Mouse (Mus musculus): Measurements from ENCODE around the gene Efhd1. TPM values are rescaled to one million over a fixed set of nuclear protein-coding genes. Genes with fewer than 3 reads are reported as not detected.
A peak's percentile ranks its signal among the peaks of the same experiment; 100 is the strongest.

Efhd1 gene
- 27.6 and 29.0 TPM in 2 replicates for polyA plus RNA-seq (2012; rRNA removed)

DNA sequence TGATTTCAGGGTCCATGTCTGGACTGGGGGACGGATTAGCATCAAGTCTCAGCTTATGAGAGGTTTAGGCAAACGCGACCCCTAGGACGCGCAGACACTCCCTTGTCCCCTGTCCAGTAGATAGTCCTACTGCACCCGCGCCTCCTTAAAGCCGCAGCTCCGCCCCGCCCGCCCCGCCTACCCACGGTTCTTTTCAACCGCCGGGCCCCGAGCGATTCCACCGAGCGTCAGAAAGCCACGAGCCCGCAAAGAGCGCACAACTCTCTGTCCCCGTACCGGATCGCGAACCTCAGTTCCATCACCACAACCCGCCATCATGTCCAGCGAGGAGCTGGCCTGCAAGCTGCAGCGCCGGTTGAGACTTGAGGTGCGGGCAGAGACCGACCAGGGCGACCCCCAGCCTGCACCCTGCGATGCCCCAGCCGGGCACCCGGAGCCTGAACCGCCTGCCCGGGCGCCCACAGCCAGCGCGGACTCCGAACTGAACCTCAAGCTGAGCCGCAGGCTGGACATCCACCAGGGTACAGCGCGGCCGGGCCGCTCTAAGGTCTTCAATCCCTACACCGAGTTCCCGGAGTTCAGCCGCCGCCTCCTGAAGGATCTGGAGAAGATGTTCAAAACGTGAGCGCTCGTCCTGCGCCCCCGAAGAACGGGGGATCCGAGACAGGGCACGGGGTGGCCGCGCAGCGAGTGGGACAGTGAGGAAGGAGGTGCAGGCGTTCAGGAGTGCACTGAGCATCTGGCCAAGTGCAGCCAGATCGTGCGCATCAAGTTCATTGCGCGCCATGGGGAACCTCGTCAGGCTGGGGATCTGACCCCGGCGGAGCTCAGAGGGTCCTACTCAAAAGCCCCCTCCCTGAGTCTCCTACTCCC, at the start of gene Efhd1:
Gene Efhd1, plus strand, starts transcription at position 230 of the 873 bp plus-strand sequence.
- no peak for DNase-seq (ENCODE audit: extremely low spot score in 1 of 2, low spot score in 1 of 2)

DNA sequence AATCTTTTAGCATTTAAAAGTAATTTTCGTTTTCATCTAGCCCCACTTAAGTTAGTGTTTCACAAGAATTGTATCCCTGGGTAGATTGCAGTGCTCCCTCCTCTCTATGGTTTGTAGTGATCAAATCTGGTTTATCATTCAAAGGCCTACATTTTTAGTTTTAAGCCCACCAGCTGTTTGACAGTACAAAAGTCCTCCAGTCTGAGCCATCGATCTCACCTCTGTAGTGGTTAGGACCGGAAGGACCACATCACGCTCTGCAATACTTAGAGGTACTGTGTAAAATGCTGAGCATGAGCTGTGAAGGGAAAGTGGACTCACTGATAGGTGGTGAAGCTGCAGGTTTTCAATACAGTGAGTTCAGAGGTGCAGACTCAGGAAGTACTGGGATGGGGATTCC, 49.4 kb upstream of the Efhd1 start:
- DNase-seq (ENCODE audit: extremely low spot score in 1 of 2, low spot score in 1 of 2) = no peak

DNA sequence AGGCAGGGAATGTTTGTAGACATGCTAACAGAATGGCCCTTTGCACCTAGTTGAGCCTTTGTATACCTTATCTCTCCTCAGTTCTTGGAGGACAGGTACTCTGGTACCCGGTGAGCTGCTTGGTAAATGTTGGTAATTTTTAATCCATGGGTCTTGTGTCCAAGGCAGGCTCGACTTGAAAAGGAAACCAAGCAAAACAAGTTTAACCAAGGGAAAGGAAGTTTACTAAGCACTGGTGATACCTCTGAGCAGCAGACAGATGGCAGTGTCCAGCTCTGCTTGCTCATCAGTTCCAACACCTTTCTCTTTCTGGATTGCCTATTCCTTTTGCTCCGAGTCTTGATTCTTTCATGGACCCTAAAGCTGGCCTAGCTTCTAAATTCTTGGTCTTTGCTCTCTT, 46.2 kb upstream of the Efhd1 start:
- DNase-seq (ENCODE audit: extremely low spot score in 1 of 2, low spot score in 1 of 2) = peak in 1 of 2 experiments; percentile 16

DNA sequence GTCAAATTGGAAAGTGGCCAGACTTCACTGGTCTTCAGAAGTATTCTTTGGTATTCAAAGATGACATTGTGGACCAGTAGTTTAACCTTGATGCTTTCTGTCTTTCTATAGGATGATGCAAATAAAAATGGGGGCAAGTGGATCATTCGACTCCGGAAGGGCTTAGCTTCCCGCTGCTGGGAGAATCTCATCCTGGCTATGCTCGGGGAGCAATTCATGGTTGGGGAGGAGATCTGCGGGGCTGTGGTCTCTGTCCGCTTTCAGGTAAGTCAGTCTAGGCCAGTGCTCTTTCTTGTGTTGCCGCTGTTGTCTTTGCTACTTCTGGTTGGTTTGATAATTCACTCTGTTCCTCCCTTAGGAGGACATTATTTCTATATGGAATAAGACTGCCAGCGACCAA, 38.4 kb upstream of the Efhd1 start:
- DNase-seq (ENCODE audit: extremely low spot score in 1 of 2, low spot score in 1 of 2) = no peak

DNA sequence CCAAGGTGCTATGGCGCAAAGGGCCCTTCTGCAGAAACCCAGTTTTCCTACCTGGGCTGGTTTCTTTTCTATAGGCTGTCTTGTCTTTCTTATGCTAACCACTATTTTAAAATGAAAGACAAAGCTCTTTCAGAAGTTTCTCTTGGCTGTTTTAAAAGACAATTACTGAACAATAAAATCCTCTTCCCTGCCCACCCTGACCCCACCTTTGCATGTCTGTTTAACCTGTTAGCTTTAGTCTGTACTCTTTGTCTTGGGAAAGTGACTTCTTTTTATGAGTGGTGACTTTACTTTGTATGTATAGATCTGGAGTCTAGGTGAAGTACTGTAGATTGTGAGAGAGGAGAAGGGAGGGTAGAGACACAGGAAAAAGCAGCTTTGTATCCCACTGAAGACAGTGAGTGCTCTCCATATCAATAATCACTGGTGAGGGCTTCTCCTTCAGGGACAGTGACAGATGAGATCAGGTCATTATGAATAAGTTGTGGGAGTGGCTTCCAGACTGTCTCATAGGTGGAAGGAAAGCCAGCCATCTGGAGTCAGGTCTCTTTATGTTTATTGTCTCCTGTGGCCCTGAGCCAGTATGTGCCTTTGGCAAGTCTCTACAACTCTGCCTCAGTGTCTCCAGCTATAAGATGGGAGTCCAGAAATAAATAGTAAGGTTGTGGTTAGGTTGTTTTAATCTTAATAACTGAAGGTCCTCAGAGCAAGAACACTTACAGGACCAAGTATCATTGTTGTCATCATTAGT, 37.6 kb upstream of the Efhd1 start:
- no peak for DNase-seq (ENCODE audit: extremely low spot score in 1 of 2, low spot score in 1 of 2)

DNA sequence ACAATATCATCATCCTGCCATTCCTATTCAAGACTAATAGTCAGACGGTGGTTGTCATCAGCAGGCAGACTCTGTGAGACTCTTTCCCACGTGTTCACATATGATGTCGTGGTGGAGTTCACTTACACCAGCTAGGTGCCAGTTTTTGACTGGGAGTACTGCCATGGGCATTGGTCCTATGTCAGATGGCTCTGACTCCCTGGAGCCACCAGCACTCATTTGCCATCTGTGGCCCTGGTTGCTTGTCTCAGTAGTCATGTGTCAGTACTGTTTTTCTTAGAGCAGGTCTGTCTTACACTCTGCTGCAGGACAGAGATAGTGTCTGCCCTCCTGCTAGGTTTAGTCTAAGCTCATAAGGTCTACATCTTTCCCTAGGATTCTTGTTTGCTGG, 37.0 kb upstream of the Efhd1 start:
- no peak for DNase-seq (ENCODE audit: extremely low spot score in 1 of 2, low spot score in 1 of 2)

DNA sequence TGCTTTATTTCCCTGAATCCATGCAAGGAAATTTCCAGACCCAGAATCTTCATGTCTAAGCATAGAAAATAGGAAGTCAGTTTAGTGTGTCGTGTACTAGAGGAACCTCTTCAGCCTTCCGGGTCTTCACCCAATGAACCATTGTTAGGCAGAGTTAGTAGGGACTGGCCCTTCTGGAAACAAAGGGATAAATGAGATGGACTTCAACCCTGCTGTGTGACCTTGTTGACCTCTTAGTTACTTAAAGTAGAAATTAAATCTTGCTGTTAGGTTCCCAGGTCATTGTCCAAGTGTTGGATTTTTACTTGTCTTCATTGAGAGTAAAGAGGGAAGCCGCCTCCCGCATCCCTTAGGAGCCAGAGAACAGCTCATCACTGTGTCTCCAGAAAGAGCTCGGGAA, 33.6 kb upstream of the Efhd1 start:
- DNase-seq (ENCODE audit: extremely low spot score in 1 of 2, low spot score in 1 of 2) = no peak

DNA sequence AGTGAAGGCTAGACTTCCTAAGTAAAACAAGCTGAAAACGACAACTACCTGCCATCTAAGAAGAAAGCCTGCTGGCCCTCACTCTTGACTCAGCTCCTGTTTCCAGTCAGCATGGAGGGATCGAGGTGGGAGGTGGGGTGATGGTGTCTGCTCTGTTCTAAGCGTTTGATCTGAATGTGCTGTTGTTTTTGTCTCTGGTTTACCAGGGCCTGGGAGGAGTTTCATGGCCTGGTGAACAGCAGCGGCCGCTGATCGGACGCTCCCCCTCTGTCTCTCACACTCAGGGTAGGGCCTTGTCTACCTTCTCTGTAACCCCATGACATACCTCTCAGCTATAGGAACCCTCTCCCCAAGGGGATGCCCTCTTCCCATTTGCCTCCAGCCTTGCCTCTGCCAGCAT, 32.0 kb upstream of the Efhd1 start:
- DNase-seq (ENCODE audit: extremely low spot score in 1 of 2, low spot score in 1 of 2) = no peak

DNA sequence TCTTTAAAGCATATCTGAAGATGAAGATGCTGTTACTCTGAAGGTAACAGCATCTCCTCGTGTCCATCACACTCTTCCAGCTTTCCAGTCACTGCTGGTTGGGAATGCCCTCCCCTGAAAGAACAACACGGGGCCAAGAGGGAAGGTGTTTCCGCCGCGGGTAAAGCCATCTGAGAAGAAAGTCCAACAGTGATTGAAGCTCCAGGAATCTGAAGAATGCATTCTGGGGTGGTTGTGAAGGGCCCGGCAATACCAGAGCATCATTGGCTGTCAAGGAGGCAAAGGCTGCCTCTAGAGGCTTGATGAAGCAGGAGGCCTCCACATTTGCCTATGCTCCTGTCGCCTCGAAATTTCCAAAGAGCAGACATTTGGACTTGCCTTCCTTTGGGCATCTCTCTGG, 25.1 kb upstream of the Efhd1 start:
- DNase-seq (ENCODE audit: extremely low spot score in 1 of 2, low spot score in 1 of 2) = no peak

DNA sequence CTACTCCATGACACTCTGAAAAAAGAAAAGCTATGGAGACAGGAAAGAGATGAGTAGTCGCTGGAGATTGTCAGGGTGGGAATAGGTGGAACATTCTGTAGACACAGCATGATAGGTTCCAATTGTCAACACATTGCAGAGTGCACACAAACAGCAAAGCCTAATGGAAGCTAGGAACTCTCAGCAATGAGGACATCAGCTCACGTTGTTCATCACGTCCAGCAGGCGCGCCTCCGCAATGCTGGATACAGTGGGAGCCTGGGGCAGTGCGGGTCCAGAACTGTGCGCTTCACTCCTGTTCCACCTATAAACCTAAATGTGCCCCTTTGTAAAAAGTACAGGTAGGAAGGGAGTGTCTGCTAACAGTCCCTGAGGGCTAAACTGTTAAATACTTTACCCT, 21.1 kb upstream of the Efhd1 start:
- DNase-seq (ENCODE audit: extremely low spot score in 1 of 2, low spot score in 1 of 2) = no peak

DNA sequence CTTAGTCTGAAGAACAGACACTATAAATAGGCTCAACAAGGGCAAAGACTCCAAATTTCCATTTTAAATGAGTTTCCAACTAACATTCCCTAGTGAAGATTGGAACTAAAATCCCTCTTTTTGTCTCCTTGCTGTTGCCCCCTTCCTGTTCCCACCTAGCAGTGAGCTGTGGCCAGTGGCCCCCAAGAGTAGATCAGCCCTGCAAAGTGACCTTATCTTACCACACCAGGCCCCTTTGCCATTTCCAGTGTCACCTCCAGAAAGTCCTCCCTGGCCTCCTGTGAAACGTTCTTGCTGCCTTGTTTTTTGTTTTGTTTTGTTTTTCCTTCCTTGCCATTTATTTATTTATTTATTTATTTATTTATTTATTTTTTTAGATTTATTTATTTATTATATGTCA, 18.7 kb upstream of the Efhd1 start:
- DNase-seq (ENCODE audit: extremely low spot score in 1 of 2, low spot score in 1 of 2) = no peak

DNA sequence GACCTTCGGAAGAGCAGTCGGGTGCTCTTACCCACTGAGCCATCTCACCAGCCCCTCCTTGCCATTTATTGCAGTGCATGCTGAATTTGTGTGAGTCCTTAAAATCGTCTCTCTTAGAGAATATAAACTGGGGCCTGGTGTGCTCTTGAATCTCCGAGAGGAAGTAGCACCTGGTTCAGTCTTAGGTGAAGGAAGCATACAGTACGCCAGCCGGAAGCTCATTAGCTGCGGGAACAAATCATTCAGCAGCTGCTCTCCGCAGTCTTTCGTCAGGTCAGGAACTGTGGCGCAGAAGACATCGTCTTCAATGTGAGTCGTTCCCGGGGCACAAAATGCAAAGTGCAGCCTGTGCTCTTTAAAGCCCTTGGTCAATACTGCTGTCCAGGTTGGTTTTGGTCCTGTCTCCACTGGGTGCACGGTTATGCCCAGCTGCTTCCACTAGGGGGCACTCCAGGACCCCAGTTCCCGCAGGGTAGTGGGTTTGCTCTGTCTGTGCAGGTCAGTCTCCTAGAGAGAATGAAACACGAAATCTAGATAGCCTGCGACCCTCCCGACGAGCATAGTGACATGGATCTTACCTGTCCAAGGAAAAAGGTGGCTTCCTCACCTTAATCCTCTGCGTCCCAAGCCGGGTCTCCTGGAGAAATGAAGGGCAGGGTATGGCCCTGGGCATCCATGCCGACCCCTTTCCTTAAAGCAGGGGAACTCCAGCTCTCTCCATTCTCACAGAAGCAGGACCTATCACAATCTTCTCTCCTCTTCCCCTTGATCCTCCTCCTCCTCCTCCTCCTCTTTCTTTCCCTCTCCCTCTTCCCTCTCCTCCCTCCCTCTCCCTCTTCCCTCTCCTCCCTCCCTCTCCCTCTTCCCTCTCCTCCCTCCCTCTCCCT, 18.0 kb upstream of the Efhd1 start:
- peak; percentile 33 to 90 for DNase-seq (ENCODE audit: extremely low spot score in 1 of 2, low spot score in 1 of 2)

DNA sequence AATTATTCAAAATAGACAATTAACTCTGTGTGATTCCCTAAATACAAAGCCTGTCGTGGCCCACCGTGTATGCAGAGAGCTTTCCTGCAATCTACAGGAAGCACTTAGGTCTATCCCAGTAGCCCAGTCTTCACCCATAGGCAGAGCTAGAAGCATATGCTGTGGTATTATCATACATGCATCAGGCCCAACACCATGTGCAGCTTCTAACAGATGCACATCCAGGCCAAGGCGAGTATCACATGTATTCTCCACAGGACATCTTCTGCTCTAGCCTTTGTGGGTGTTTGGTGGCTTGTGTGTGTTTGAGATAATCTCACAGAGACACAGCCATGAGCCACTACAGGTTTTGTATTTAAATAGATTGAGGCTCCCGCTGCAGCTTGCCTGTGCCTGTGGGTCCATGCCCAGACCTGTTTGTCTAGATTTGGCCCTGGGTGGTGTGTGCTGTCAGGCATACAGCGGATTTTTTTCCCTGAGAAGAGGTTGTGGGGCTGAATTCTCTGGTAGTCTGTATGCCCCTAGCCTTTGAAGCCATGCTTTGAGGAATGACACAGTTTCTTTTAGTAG, 12.0 kb upstream of the Efhd1 start:
- no peak for DNase-seq (ENCODE audit: extremely low spot score in 1 of 2, low spot score in 1 of 2)

DNA sequence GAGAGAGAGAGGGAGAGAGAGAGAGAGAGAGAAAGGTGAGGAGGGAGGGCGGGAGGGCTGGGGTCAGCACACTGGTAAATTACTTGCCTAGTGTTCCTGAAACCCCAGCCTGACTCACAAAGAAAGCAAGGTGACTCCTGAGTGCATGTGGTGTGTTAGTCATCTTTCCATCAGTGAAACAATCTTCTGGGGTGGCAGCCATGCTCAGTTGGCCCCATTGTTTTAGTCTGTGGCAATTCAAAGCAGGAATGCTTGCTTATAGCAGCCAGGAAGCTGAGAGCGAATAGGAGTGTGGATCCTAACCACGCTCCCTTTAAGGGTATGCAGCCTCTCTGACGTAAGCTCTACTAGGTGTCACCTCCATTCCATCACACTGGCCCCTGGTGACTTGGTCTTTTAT, 9.0 kb upstream of the Efhd1 start:
- no peak for DNase-seq (ENCODE audit: extremely low spot score in 1 of 2, low spot score in 1 of 2)

DNA sequence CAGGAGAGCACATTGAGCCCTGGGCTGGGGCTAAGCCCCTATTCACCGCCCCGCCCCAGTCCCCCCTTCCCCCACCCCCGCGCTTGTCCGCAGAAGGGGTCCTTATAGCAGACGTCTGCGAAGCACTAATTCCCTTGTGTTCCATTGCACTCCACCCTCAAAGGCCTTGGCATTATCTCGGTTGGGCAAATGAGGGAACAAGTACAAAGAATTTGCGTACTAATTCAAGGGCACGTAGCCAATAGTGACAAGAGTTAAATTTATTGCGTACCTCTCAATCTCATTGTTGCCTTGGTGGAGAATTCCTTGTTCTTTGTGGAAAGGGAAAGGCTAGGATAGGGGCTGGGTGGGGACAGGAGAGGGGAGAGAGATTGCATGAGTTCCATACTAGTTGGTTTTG, 6.5 kb upstream of the Efhd1 start:
- no peak for DNase-seq (ENCODE audit: extremely low spot score in 1 of 2, low spot score in 1 of 2)

DNA sequence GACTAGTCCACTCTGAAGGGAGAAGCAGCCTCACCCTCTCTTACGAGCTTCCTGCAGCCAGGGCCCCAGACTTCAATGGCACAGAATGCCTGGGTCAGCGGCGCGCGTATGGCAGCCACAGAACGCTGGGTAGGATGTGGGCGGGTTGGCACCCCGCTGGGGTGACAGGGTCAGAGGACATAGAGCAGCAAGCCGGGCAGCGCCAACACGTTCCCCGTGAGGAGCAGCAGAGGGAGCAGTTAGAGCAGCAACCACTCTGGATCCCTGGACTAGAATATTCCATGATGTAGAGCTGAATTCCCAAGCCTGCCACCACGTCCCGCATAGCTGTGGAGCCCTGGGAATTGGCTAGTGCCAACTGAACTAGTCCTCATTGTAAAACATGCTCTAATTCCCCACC, 5.7 kb upstream of the Efhd1 start:
- no peak for DNase-seq (ENCODE audit: extremely low spot score in 1 of 2, low spot score in 1 of 2)

DNA sequence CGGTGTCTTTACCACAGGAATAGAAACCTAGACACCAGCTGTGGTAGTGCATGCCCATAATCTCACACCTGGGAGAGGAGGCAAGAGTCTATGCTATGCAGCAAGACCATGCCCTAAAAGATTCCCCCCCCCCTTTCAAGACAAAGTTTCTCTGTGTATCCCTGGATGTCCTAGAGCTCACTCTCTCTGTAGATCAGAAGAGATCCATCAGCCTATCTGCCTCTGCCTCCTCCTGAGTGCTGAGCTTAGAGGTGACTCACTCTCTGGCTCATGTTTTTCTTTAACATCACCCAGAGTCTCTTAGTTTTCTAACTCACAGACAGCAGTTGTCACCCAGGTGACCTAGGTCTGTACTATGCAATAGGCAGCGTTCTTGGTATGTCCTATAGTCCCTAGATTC, 4.8 kb upstream of the Efhd1 start:
- no peak for DNase-seq (ENCODE audit: extremely low spot score in 1 of 2, low spot score in 1 of 2)

DNA sequence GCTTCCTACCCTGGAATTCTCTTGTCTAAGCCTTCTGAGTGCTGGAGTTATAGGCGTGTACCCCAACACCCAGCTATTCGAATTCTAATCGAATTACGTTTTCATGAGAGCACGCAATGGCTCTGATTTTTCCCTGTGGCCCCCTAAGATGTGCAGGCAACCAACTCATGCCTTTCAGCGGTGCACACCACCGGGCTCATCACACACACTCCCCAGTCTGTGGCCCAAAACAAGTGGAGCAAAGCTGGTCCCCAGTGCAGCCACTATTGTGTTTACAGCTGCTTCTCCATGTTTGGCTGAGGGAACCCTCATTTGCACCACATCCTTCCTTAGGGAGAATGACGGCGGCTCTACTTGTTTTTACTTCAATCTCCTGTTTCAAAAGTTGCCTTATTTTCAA, 906 bp upstream of the Efhd1 start:
- no peak for DNase-seq (ENCODE audit: extremely low spot score in 1 of 2, low spot score in 1 of 2)

DNA sequence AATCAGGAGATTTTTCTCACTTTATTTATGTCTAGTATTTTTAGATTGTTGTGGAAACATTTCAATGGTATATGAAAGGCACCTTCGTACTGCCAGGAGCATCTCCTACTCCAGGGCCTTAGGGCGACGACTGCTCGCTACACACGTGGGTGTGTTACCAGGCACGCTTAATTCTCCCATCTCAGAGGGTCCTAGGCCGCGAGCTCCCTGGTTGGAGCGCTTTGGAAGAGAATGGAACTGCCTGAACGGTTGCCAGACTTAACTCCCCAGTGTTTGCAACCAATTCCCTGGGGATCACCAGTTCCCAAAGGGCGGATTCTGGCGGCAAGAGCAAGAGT, 398 bp upstream of the Efhd1 start:
- no peak for DNase-seq (ENCODE audit: extremely low spot score in 1 of 2, low spot score in 1 of 2)

DNA sequence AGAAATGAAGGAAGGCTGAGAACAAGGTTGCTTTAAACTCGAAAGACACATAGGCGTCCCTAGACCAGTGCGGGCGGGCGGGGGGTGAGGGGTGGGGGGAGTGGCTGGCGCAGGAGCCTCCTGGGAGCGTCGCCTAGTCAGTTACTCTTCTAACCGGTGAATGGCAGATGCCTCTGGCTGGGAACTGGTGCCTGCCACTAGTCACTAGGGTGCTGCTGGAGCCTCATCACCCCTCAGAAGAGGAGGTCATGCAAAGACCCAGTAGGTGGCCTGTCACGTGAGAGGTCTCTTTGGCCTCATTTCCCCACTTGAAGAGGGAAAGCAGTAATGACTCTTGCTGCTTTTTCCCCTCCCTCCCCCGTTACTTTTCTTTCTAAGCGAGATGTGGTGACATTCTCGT, 1.0 kb downstream of the Efhd1 start:
- DNase-seq (ENCODE audit: extremely low spot score in 1 of 2, low spot score in 1 of 2) = no peak
